Mouse (Mus musculus) midbrain, embryonic 14.5 days (tissue): ENCODE results near the gene Rtn4rl2. TPM values are rescaled to one million over a fixed set of nuclear protein-coding genes. Genes with fewer than 3 reads are reported as not detected.

Experiments used
- ATAC-seq: fragments of 200-750 bp; cut with Nextera tagmentation; 2 replicates; pipeline ENCODE4 v1.8.0; 2017; ENCODE audit warnings: moderate number of reproducible peaks, moderate library complexity; ENCODE audit not compliant: low FRiP score, low TSS enrichment
- DNase-seq: peaks from one replicate; pipeline ENCODE4 v3.0.0-alpha.2; 2015
- H3K27ac ChIP-seq: fragments of 300-500 bp; sonication (generic); replicated peaks from 2 replicates; pipeline ENCODE4 v1.5.1; 2014; ENCODE audit warnings: mild to moderate bottlenecking, low read depth, low read length, moderate library complexity
- H3K27me3 ChIP-seq: fragments of 300-500 bp; sonication (generic); 2 replicates; pipeline ENCODE4 v1.6.1; 2014; ENCODE audit warnings: low read length, control low read depth, mixed read lengths; ENCODE audit not compliant: control insufficient read depth, insufficient read depth
- H3K36me3 ChIP-seq: fragments of 300-500 bp; sonication (generic); 2 replicates; pipeline ENCODE4 v1.6.1; 2014; ENCODE audit warnings: low read length, control low read depth; ENCODE audit not compliant: control insufficient read depth, insufficient read depth
- H3K4me1 ChIP-seq: fragments of 300-500 bp; sonication (generic); 2 replicates; pipeline ENCODE4 v1.6.1; 2014; ENCODE audit warnings: mild to moderate bottlenecking, antibody characterized with exemption, low read length, control low read depth; ENCODE audit not compliant: control insufficient read depth, insufficient read depth
- H3K4me2 ChIP-seq: fragments of 300-500 bp; sonication (generic); 2 replicates; pipeline ENCODE4 v1.6.1; 2014; ENCODE audit warnings: mild to moderate bottlenecking, low read length, moderate library complexity
- H3K4me3 ChIP-seq: fragments of 300-500 bp; sonication (generic); replicated peaks from 2 replicates; pipeline ENCODE4 v1.5.1; 2014; ENCODE audit warnings: low read depth, low read length
- H3K9ac ChIP-seq: fragments of 300-500 bp; sonication (generic); replicated peaks from 2 replicates; pipeline ENCODE4 v1.6.1; 2014; ENCODE audit warnings: mild to moderate bottlenecking, low read length, moderate library complexity
- H3K9me3 ChIP-seq: fragments of 300-500 bp; sonication (generic); 2 replicates; pipeline ENCODE4 v1.6.1; 2016; ENCODE audit warnings: low read length, control low read depth, mixed read lengths; ENCODE audit not compliant: control insufficient read depth
- WGBS: fragments of 180-500 bp; shearing (Covaris S2); extraction: QIAGEN DNeasy Blood & Tissue Kit; methylation state at CpG from one replicate; pipeline ENCODE4 v1.1.7; 2014; 5-methylcytosine and 5-hydroxymethylcytosine counted together
- polyA plus RNA-seq: library from polyadenylated mRNA; unstranded; fragments of >200 nt; fragmentation: Nextera tagmentation; extraction: Ambion mirVana; gene quantifications from 2 replicates; pipeline ENCODE4 v1.2.1, GENCODE M21; 2014

Rtn4rl2 gene
- polyA plus RNA-seq, 1 experiment from 2014 or later, result 4.5 TPM

DNA sequence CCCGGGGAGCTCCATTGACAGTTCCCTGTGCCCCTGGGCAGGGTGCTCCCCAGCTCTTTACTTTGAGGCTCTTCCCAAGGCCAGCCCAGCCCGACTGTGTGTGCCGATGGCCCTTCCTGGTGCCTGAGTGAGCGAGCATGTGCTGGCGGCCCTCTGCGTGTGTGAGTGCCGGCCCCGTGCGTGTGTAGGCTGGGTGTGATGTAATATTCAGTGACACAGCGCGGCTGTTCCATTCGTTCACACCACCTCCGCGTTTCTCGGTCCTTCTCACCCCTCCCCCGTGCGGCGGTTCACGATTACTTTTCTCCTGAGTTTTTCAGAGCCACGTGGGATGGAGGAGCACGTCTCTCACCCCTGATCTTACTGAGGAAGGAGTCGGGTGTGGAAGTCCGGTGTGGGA, 3.9 kb downstream of the Rtn4rl2 start:
- 8% methylated on average over 23 of the region's 23 CpGs for WGBS
- H3K9ac ChIP-seq, result no peak overlapping the region; the same call in 1 of the 2 replicates
- no peak for ATAC-seq
- H3K27ac ChIP-seq, result no peak overlapping the region
- no peaks in the 10 kb centered on the region for H3K9me3 ChIP-seq
- H3K36me3 ChIP-seq, result no peaks in the 10 kb centered on the region
- DNase-seq, result peak; percentile 32
- peaks cover 15% of the 10 kb centered on the region for H3K4me1 ChIP-seq
- no peak overlapping the region; the same call in 1 of the 2 replicates for H3K4me3 ChIP-seq
- H3K27me3 ChIP-seq, result peaks cover 41% of the 10 kb centered on the region
- H3K4me2 ChIP-seq, result peak overlapping the region; percentile 45

DNA sequence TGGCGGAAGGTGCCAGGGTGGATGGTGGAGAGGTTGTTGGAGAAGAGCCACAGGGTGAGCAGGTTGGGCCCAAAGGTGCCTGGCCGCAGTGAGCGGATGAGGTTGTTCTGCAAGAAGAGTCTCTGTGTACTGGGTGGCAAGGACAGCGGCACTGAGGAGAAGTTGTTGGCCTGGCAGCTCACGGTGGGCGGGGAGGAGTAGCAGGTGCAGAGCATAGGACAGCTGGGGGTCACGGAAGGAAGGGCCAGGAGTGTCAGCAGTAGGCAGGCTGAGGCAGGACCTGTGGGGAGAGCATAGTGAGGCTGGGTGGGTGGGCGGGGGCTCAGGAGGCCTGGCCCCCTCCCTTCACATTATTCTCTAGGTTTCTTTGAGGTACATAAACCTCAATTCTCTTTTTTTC, 5.9 kb downstream of the Rtn4rl2 start:
- Histone ChIP-seq H3K4me1 (peaks cover 15% of the 10 kb centered on the region), H3K27me3 (peaks cover 31% of the 10 kb centered on the region), H3K9ac (no peak overlapping the region), H3K27ac (no peak overlapping the region), H3K4me2 (no peak overlapping the region), H3K36me3 (no peaks in the 10 kb centered on the region), H3K9me3 (no peaks in the 10 kb centered on the region), H3K4me3 (no peak overlapping the region)
- DNase-seq (no peak), ATAC-seq (no peak)
- 85% methylated on average over 8 of the region's 8 CpGs for WGBS

DNA sequence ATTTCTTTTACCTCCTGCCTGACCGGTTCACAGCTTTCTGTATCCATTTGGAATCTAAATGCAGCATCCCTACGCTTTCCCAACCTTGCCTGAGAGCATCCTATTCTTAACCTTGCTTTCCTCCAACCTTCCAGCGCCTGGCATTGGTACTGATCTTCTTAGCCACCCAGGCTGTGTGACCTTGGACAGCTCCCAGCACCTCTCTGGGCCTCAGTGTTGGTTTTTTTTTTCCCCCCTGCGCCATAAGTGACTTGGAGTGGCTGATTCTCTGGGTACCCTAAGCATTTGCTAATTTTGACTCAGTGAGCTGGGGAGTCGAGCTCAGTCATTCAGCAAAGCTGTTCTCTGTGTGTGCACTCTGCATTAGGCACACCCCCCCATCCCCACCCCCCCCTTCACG, 10.7 kb downstream of the Rtn4rl2 start:
- H3K27me3 ChIP-seq, result peaks cover 42% of the 10 kb centered on the region
- ATAC-seq, result no peak
- no peak overlapping the region for H3K9ac ChIP-seq
- H3K36me3 ChIP-seq, result no peaks in the 10 kb centered on the region
- H3K4me1 ChIP-seq, result 0 out of 2 replicates have a peak, but pooled peaks cover 6% of the 10 kb centered on the region
- no peak overlapping the region for H3K4me3 ChIP-seq
- 59% methylated on average over 6 of the region's 6 CpGs for WGBS
- no peak overlapping the region for H3K27ac ChIP-seq
- H3K4me2 ChIP-seq, result no peak overlapping the region
- H3K9me3 ChIP-seq, result no peaks in the 10 kb centered on the region
- no peak for DNase-seq

DNA sequence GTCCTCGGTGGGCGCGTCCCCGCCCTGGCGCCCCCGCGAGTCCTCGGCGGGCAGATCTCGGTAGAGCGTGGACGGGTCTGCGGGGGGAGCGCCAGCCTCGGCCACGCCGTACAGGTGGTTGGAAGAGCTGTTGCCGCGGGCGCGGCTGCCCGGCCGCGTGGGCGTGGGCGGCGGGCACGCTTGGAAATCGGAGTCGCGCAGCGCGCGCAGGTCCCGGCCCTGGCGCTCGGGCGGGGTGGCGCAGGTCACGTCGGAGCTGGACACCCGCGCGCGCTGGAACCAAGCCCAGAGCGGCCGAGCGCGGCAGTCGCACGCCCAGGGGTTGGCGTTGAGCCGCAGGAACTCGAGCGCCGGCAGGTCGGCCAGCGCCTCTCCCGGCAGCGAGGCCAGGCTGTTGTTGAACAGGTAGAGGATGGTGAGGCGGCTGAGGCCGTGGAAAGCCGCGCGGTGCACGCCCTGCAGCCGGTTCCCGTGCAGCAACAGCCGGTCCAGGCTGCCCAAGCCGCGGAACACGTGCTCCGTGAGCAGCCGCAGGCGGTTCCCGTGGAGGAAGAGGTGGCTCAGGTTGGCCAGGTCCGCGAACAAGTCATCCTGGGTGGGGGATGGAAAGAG, 14.3 kb downstream of the Rtn4rl2 start:
- no peaks in the 10 kb centered on the region for H3K36me3 ChIP-seq
- H3K27ac ChIP-seq, result no peak overlapping the region
- H3K4me1 ChIP-seq, result 0 out of 2 replicates have a peak, but pooled peaks cover 6% of the 10 kb centered on the region
- ATAC-seq (peak; percentile 54; the same call in 1 of the 2 replicates), DNase-seq (peak; percentile 62)
- 1% methylated on average over 75 of the region's 78 CpGs for WGBS
- peaks cover 47% of the 10 kb centered on the region for H3K27me3 ChIP-seq
- H3K9me3 ChIP-seq, result no peaks in the 10 kb centered on the region
- H3K9ac ChIP-seq, result peak overlapping the region; percentile 44; the same call in 1 of the 2 replicates
- H3K4me2 ChIP-seq, result peak overlapping the region; percentile 77
- H3K4me3 ChIP-seq, result peak overlapping the region; percentile 46

DNA sequence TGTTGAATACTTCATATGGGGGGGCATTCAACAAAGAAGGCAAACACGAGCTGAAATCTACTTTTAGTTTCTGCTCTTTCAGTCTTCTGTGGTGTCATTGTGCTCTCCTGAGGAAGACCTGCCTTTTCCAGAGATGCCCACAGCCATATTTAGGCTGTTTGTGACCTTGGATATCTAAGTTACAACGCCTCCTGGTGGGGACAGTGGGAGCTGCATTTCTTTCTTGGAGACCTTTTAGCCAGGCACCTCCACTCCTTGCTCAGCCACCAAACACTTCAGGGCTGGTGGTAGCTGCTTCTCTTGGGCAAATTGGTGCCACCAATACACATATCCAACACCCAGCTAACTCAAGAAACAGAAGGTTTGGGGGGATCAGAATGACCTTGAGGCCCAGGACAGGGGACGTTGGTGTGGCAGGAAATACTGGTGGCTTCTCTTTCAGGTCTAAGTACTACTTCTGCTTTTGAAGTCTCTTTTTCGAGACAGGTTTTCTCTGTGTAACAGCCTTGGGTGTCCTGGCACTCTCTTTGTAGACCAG, 15.8 kb downstream of the Rtn4rl2 start:
- Histone ChIP-seq H3K4me1 (peaks cover 12% of the 10 kb centered on the region; the same call in 1 of the 2 replicates), H3K9ac (no peak overlapping the region), H3K27ac (no peak overlapping the region), H3K4me2 (no peak overlapping the region), H3K27me3 (peaks cover 61% of the 10 kb centered on the region), H3K36me3 (no peaks in the 10 kb centered on the region), H3K4me3 (no peak overlapping the region), H3K9me3 (no peaks in the 10 kb centered on the region)
- WGBS, result 70% methylated on average over 4 of the region's 4 CpGs
- ATAC-seq (no peak), DNase-seq (no peak)

DNA sequence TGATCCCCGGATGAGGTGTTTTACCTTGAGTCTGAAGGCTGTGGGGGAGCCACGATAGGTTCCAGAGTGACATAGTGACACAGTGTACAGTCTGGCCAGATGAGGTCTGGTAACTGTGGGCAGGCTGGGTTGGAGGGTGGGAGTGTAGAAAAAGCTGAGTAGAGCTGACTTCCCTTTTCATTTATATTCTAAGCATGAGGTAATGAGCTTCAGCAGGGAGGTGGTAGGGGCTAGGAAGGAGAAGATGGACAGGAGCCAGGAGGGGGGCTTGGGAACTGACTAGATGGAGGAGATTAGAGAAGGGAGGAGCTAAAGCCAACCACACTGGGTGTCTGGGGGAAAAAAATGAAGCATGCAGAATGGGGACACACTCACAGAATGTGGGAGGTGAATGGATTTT, 17.5 kb downstream of the Rtn4rl2 start:
- Histone ChIP-seq H3K27me3 (peaks cover 50% of the 10 kb centered on the region), H3K9ac (no peak overlapping the region), H3K27ac (no peak overlapping the region), H3K4me3 (no peak overlapping the region), H3K4me1 (peaks cover 12% of the 10 kb centered on the region; the same call in 1 of the 2 replicates), H3K4me2 (no peak overlapping the region), H3K36me3 (no peaks in the 10 kb centered on the region), H3K9me3 (no peaks in the 10 kb centered on the region)
- ATAC-seq (no peak), DNase-seq (no peak)
- 73% methylated on average over 2 of the region's 2 CpGs for WGBS

DNA sequence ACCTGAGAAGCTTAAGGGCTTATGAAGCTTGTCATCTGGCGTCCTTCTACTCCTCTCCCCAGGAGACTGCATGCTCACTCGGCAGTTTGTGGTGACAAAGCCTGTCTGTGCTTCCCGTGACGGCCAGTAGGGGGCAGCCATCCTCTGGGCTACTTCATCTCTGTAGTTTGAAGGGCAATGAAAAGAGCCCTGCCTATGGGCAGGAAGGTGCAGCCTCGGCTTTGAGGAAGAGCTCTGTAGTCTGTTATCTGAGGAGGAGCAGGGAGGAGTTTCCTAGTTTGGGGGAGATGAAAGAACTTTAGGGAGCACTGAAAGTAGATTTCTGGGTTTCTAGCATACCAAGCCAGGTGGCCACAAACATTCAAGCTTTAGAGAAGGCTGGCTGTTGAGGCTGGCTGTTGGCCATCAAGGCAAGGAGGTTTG, 18.0 kb downstream of the Rtn4rl2 start:
- Histone ChIP-seq H3K27me3 (peaks cover 46% of the 10 kb centered on the region), H3K9me3 (no peaks in the 10 kb centered on the region), H3K4me1 (peaks cover 12% of the 10 kb centered on the region; the same call in 1 of the 2 replicates), H3K27ac (no peak overlapping the region), H3K9ac (no peak overlapping the region), H3K36me3 (no peaks in the 10 kb centered on the region), H3K4me2 (no peak overlapping the region), H3K4me3 (no peak overlapping the region)
- peak; percentile 58 for DNase-seq
- ATAC-seq, result no peak
- WGBS, result 10% methylated on average over 5 of the region's 5 CpGs

DNA sequence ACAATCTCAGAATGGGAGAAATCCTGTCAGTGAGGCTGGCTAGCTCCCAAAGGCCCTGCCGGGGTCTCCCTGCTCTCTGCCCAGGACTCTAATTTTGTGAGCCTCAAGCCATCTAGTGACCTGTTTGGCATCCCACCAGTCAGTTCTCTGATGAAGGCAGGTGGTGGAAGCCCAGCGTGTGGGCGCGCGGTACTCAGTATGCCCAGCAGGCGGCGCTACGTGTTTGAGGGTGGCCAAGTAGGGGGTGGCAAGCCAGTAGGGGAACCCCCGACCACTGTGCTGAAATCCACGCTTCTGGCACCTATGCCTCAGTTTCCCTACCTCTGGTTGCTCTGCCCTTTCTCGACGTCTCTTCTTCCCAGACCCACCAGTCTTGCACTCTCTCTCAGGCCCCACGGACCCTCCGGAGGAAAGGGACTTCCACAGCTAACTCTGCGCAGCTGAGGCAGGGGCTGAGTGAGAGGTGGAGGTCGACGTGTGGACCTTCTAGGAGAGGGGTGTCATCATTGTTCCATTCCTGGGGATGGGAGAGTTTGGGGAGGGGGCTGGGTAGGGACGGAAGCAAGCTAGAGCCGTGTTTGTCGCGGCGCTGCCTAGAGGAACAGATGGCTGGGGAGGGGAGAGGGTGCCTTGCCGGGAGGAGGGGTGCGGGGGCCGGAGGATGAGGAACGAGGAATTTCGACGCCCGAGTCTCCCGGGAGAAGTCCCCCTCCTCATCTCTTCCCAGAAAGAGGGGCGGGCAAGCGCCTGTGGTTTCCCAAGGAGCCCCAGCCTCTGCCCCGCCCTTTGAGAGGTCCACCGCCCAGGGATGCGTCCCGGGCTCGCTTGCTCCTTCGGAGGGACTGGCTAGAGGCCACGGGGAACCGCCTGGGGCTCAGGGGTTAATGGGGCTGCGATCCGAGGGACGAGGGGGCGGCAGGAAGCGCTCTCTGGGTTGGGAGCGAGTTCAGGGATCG, 20.6 kb downstream of the Rtn4rl2 start:
- peak overlapping the region; percentile 68 for H3K4me2 ChIP-seq
- peak overlapping the region; percentile 36; the same call in 1 of the 2 replicates for H3K9ac ChIP-seq
- H3K9me3 ChIP-seq, result no peaks in the 10 kb centered on the region
- no peak overlapping the region for H3K27ac ChIP-seq
- H3K4me3 ChIP-seq, result peak overlapping the region; percentile 35
- peaks cover 19% of the 10 kb centered on the region for H3K27me3 ChIP-seq
- H3K4me1 ChIP-seq, result peaks cover 6% of the 10 kb centered on the region; the same call in 1 of the 2 replicates
- H3K36me3 ChIP-seq, result no peaks in the 10 kb centered on the region
- 1% methylated on average over 47 of the region's 47 CpGs for WGBS
- ATAC-seq, result peak; percentile 54
- DNase-seq, result peak; percentile 74
